Mouse (Mus musculus) liver, postnatal 0 days (tissue): ENCODE data around the gene Atox1. TPM values are rescaled to one million over a fixed set of nuclear protein-coding genes. Genes with fewer than 3 reads are reported as not detected.
"Not testable (repeated sequence)": the region's sequence is repeated elsewhere in the genome, so short reads cannot be mapped to it uniquely, and the experiment has no call there.

Source experiments
- ATAC-seq: fragments of 200-750 bp; cut with Nextera tagmentation; 2 replicates; pipeline ENCODE4 v1.8.0; 2017; ENCODE audit warnings: mild to moderate bottlenecking, moderate library complexity
- DNase-seq: peaks from one replicate; pipeline ENCODE4 v3.0.0-alpha.2; 2016
- H3K27ac ChIP-seq: fragments of 300-500 bp; sonication (generic); 2 replicates; pipeline ENCODE4 v1.5.1; 2014; ENCODE audit warnings: antibody characterized with exemption, moderate library complexity, mild to moderate bottlenecking, low read depth
- H3K27me3 ChIP-seq: fragments of 300-500 bp; sonication (generic); 2 replicates; pipeline ENCODE4 v1.6.1; 2014; ENCODE audit warnings: low read length, control low read depth, mixed read lengths; ENCODE audit not compliant: insufficient read depth
- H3K36me3 ChIP-seq: fragments of 300-500 bp; sonication (generic); replicated peaks from 2 replicates; pipeline ENCODE4 v1.6.1; 2014; ENCODE audit warnings: mild to moderate bottlenecking, control low read depth, low read length, moderate library complexity, mixed read lengths; ENCODE audit not compliant: insufficient read depth
- H3K4me1 ChIP-seq: fragments of 300-500 bp; sonication (generic); 2 replicates; pipeline ENCODE4 v1.6.1; 2014; ENCODE audit warnings: antibody characterized with exemption, mild to moderate bottlenecking, control low read depth; ENCODE audit not compliant: insufficient read depth
- H3K4me2 ChIP-seq: fragments of 300-500 bp; sonication (generic); 2 replicates; pipeline ENCODE4 v1.6.1; 2014; ENCODE audit warnings: low read depth, mild to moderate bottlenecking, low read length, moderate library complexity, mixed read lengths
- H3K4me3 ChIP-seq: fragments of 300-500 bp; sonication (generic); 2 replicates; pipeline ENCODE4 v1.5.1; 2014; ENCODE audit warnings: low read depth, low read length
- H3K9ac ChIP-seq: fragments of 300-500 bp; sonication (generic); replicated peaks from 2 replicates; pipeline ENCODE4 v1.6.1; 2014; ENCODE audit warnings: mild to moderate bottlenecking, moderate library complexity
- H3K9me3 ChIP-seq: fragments of 300-500 bp; sonication (generic); 2 replicates; pipeline ENCODE4 v1.6.1; 2016; ENCODE audit warnings: mild to moderate bottlenecking, control low read depth, low read length, mixed read lengths
- CTCF ChIP-seq: sonication (generic); IDR thresholded peaks from 2 replicates; pipeline ENCODE4 v1.5.1; 2016; ENCODE audit warnings: antibody characterized with exemption, low read depth
- EP300 ChIP-seq: IDR thresholded peaks from 2 replicates; pipeline ENCODE4 v1.6.1; 2016; ENCODE audit warnings: antibody characterized with exemption, low read depth, mild to moderate bottlenecking
- WGBS: fragments of 180-500 bp; shearing (Covaris S2); extraction: QIAGEN DNeasy Blood & Tissue Kit; methylation state at CpG from one replicate; pipeline ENCODE4 v1.1.7; 2014; ENCODE audit not compliant: insufficient replicate concordance; 5-methylcytosine and 5-hydroxymethylcytosine counted together
- polyA plus RNA-seq: library from polyadenylated mRNA; unstranded; fragments of >200 nt; fragmentation: Nextera tagmentation; extraction: Ambion mirVana; gene quantifications from 2 replicates; pipeline ENCODE4 v1.2.1, GENCODE M21; 2015

Gene Atox1
- polyA plus RNA-seq, 1 experiment from 2014 or later, result 271 TPM

- Histone ChIP-seq H3K4me2 (peak overlapping the region; percentile 64), H3K27ac (peak overlapping the region; percentile 66), H3K4me1 (peaks cover 4% of the 10 kb centered on the region; the same call in 1 of the 2 replicates), H3K4me3 (peak overlapping the region; percentile 43), H3K9me3 (no peaks in the 10 kb centered on the region), H3K27me3 (no peaks in the 10 kb centered on the region), H3K36me3 (no peaks in the 10 kb centered on the region), H3K9ac (peak overlapping the region; percentile 45; the same call in 1 of the 2 replicates)
- no peak for ATAC-seq
- DNase-seq, result no peak
- 28% methylated on average over 3 of the region's 3 CpGs for WGBS
- TF ChIP-seq CTCF (no peak), EP300 (no peak)
These were observed 42.4 kb downstream of the Atox1 start for GRCm38 (mm10) chr11:55418704-55419061.

DNA sequence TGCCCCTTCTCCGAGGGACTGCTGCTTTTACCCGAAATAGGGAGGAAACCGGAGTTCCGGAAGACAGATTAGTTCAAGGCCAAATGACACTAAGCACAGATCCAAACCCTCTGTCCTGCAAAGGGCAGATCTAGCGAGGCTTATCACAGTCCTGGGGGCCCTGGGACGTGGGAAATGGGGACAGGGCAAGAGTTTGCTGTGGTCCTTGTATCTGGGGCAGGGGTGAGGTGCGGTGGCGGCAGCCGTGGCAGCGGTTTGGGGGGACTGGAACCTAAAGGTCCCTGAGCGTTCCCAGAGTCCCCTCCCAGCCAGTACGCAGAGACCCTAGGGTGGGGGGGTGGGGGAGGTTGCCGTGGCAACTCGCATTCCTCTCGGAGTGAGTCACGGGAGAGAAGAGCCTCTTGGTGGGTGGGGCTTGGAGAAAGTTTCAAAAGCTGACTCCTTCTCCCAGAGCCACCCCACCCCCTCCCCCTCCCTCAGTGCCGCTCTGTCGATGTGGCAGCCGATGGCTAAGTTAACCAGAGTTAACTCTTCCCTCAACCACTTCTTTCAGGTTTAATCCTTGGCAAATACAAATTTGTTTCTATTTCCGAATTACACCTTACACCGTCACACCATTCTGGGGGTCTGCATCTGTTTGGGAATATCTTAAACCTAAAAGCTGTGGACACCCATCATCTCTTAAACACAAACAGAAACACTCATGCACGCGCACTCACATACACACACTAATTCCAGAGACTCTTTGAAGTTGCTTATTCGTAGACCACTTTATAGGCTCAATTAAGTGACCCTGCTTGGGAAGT, 42.9 kb downstream of the Atox1 start:
- ATAC-seq, result peak; percentile 55
- H3K4me2 ChIP-seq, result peak overlapping the region; percentile 64
- H3K9ac ChIP-seq, result peak overlapping the region; percentile 45; the same call in 1 of the 2 replicates
- H3K4me3 ChIP-seq, result peak overlapping the region; percentile 43
- H3K36me3 ChIP-seq, result no peaks in the 10 kb centered on the region
- WGBS, result 5% methylated on average over 24 of the region's 24 CpGs
- peak overlapping the region; percentile 66 for H3K27ac ChIP-seq
- no peak for TF ChIP-seq CTCF
- TF ChIP-seq EP300, result no peak
- peak; percentile 54 for DNase-seq
- 0 out of 2 replicates have a peak, but pooled peaks cover 4% of the 10 kb centered on the region for H3K4me1 ChIP-seq
- no peaks in the 10 kb centered on the region for H3K27me3 ChIP-seq
- H3K9me3 ChIP-seq, result no peaks in the 10 kb centered on the region

GRCm38 (mm10) chr11:55416609-55417265, 44.3 kb downstream of the Atox1 start:
- H3K4me3 ChIP-seq, result no peak overlapping the region
- peak overlapping the region; percentile 64 for H3K4me2 ChIP-seq
- no peaks in the 10 kb centered on the region for H3K27me3 ChIP-seq
- no peak overlapping the region for H3K9ac ChIP-seq
- no peak for DNase-seq
- no peaks in the 10 kb centered on the region for H3K36me3 ChIP-seq
- peak overlapping the region; percentile 31 for H3K27ac ChIP-seq
- H3K4me1 ChIP-seq, result 0 out of 2 replicates have a peak, but pooled peaks cover 4% of the 10 kb centered on the region
- no peak for TF ChIP-seq EP300
- no peak for TF ChIP-seq CTCF
- no peaks in the 10 kb centered on the region for H3K9me3 ChIP-seq
- 52% methylated on average over 6 of the region's 6 CpGs for WGBS
- ATAC-seq, result no peak

- DNase-seq, H3K4me2 ChIP-seq, H3K4me3 ChIP-seq, H3K27ac ChIP-seq, H3K9ac ChIP-seq, ATAC-seq, H3K27me3 ChIP-seq, H3K4me1 ChIP-seq, H3K9me3 ChIP-seq, H3K36me3 ChIP-seq: not testable (repeated sequence)
- 66% methylated on average over 6 of the region's 6 CpGs for WGBS
These were observed 45.3 kb downstream of the Atox1 start for GRCm38 (mm10) chr11:55415731-55416130.

DNA sequence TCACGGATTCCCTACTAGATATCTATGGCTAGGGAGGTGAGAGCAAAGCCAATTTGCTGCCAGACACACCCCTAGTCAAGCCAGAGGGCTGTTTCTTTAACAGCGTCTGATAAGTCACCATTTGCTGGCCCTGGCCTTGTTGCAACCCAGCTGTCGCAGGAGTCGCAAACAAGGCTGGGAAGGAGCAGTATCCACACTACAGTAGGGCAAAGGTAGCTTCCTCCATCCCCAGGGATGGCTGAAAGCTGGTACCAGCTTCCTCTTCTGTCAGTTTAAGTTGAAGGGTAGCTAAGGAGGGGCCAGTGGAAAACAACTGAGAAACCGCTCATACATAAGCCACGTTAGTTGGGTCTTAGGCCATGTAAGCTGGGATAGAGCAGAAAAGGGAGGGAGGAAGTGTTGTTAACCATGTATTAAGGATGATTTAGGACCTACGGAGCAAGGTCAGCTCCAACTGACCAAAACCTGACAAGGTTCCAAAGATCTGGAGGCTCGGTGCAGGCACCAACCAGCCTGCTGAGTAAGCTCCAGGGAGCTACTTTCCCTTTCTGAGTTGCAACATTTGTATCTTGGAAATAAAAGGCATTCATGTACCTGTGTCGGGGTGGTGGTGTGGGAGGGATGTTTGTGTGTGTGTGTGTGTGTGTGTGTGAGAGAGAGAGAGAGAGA, 45.9 kb downstream of the Atox1 start:
- WGBS, result 34% methylated on average over 9 of the region's 9 CpGs
- no peak for ATAC-seq
- 0 out of 2 replicates have a peak overlapping the region, but pooled peaks have one; percentile 19 for H3K4me2 ChIP-seq
- TF ChIP-seq EP300, result no peak
- no peak for TF ChIP-seq CTCF
- no peak overlapping the region for H3K4me3 ChIP-seq
- 0 out of 2 replicates have a peak overlapping the region, but pooled peaks have one; percentile 22 for H3K27ac ChIP-seq
- no peaks in the 10 kb centered on the region for H3K27me3 ChIP-seq
- no peak for DNase-seq
- H3K9me3 ChIP-seq, result no peaks in the 10 kb centered on the region
- no peaks in the 10 kb centered on the region for H3K36me3 ChIP-seq
- 0 out of 2 replicates have a peak, but pooled peaks cover 4% of the 10 kb centered on the region for H3K4me1 ChIP-seq
- H3K9ac ChIP-seq, result no peak overlapping the region; the same call in 1 of the 2 replicates

- H3K27ac ChIP-seq, result no peak overlapping the region
- no peak for ATAC-seq
- no peak for DNase-seq
- no peaks in the 10 kb centered on the region for H3K27me3 ChIP-seq
- no peaks in the 10 kb centered on the region for H3K36me3 ChIP-seq
- no peak for TF ChIP-seq CTCF
- no peak for TF ChIP-seq EP300
- H3K9me3 ChIP-seq, result no peaks in the 10 kb centered on the region
- no peak overlapping the region for H3K4me2 ChIP-seq
- WGBS, result 45% methylated on average over 5 of the region's 5 CpGs
- 0 out of 2 replicates have a peak, but pooled peaks cover 4% of the 10 kb centered on the region for H3K4me1 ChIP-seq
- no peak overlapping the region for H3K9ac ChIP-seq
- H3K4me3 ChIP-seq, result no peak overlapping the region
These were observed 46.7 kb downstream of the Atox1 start for GRCm38 (mm10) chr11:55414314-55414713.
